Mouse (Mus musculus): ENCODE data around the gene Faap100. TPM values are rescaled to one million over a fixed set of nuclear protein-coding genes. Genes with fewer than 3 reads are reported as not detected.
"Not testable (repeated sequence)": the region's sequence is repeated elsewhere in the genome, so short reads cannot be mapped to it uniquely, and the experiment has no call there.

Faap100 gene
- polyA plus RNA-seq, 1 experiment from 2014 or later: 81.1 TPM

DNA sequence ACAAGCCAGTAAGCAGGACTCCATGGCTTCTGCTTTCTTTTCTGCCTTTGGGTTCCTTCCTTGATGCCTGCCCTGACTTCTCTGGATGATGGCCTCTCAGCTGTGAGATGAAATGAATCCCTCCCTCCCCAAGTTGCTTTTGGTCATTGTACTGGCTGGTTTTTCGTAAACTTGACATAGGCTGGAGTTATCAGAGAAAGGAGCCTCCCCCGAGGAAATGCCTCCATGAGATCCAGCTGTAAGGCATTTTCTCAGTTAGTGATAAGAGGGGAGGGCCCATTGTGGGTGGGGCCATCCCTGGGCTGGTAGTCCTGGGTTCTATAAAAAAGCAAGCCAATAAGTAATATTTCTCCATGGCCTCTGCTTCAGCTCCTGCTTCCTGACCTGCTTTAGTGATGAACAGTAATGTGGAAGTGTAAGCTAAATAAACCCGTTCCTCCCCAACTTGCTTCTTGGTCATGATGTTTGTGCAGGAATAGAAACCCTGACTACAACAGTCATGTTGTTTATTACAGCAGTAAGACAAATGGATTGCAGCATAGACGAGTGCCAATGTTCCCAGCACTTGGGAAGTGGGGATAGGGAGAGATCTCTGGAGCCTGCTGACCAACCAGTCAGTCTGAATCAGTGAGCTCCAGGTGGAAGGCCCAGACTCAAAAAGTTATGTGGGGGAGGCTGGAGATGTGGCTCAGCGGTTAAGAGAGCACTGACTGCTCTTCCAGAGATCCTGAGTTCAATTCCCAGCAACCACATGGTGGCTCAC lies 23.1 kb downstream of the Faap100 start:
- WGBS: 82% methylated on average over 5 of the region's 5 CpGs
- H3K4me1 ChIP-seq (replicated peaks): peaks cover 67% of the 10 kb centered on the region
- H3K36me3 ChIP-seq: no peaks in the 10 kb centered on the region
- no peak for ATAC-seq
- H3K27me3 ChIP-seq: no peaks in the 10 kb centered on the region
- no peaks in the 10 kb centered on the region for H3K9me3 ChIP-seq
- H3K4me2 ChIP-seq (replicated peaks): no peak overlapping the region
- H3K27ac ChIP-seq: no peak overlapping the region
- no peak overlapping the region for H3K9ac ChIP-seq (replicated peaks)
- no peak overlapping the region for H3K4me3 ChIP-seq (replicated peaks)

DNA sequence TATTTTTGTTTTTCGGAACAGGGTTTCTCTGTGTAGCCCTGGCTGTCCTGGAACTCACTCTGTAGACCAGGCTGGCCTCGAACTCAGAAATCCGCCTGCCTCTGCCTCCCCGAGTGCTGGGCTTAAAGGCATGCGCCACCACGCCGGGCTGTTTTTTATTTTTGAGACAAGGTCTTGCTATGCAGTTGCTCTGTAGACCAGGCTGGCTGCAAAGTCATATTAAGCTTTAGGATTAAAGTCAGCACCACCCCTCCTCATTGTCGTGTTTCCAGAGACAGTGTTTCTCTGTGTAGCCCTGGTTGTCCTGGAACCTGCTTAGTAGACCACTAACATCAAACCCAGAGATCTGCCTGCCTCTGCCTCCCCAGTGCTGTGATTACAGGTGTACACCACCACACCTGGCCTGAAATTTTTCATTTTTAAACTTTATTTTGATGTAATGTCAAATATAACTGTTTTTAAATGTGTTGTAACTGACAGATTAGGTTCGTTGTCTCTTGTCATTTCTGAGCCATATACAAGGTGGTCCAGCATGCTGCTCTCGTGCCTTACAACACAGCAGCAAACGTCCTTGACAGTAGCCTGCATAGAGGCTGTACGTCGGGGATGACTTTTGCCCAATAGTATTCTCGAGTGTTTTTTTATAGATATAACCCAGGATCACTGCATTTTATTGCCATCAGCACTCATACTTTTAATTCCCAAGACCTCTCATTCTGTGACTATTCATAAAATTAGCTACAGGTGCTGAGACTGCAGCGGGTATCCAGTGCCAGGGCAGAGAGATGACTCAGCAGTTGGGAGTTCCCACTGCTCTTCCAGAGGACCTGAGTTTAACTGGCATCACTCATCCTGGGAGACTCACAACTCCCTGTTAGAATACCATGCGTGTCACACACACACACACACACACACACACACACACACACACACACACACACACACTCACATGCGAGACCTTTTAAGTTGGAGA lies 24.0 kb downstream of the Faap100 start:
- no peaks in the 10 kb centered on the region for H3K27me3 ChIP-seq
- H3K4me1 ChIP-seq (replicated peaks): peaks cover 63% of the 10 kb centered on the region
- no peak overlapping the region for H3K4me3 ChIP-seq (replicated peaks)
- H3K9ac ChIP-seq (replicated peaks): no peak overlapping the region
- no peak overlapping the region for H3K27ac ChIP-seq
- WGBS: 89% methylated on average over 17 of the region's 17 CpGs
- H3K9me3 ChIP-seq: no peaks in the 10 kb centered on the region
- H3K4me2 ChIP-seq (replicated peaks): no peak overlapping the region
- no peak for ATAC-seq
- H3K36me3 ChIP-seq: no peaks in the 10 kb centered on the region

GRCm38 (mm10) chr11:120353500-120354303 lies 24.9 kb downstream of the Faap100 start:
- Histone ChIP-seq H3K27ac (no peak overlapping the region), H3K9me3 (no peaks in the 10 kb centered on the region), H3K36me3 (no peaks in the 10 kb centered on the region), H3K4me1 (replicated peaks) (peaks cover 62% of the 10 kb centered on the region), H3K27me3 (no peaks in the 10 kb centered on the region), H3K4me3 (replicated peaks) (no peak overlapping the region), H3K4me2 (replicated peaks) (peak overlapping the region; percentile 5; the same call in 1 of the 2 replicates), H3K9ac (replicated peaks) (no peak overlapping the region; the same call in 1 of the 2 replicates)
- WGBS: 22% methylated on average over 26 of the region's 26 CpGs
- no peak for ATAC-seq

- 75% methylated on average over 13 of the region's 13 CpGs for WGBS
- H3K4me3 ChIP-seq (replicated peaks): no peak overlapping the region
- ATAC-seq: no peak
Observed at GRCm38 (mm10) chr11:120352571-120353290, 25.8 kb downstream of the Faap100 start.

GRCm38 (mm10) chr11:120352093-120352350 lies 26.5 kb downstream of the Faap100 start:
- ATAC-seq; H3K9ac ChIP-seq (replicated peaks); H3K4me3 ChIP-seq (replicated peaks); H3K36me3 ChIP-seq; H3K9me3 ChIP-seq; H3K4me2 ChIP-seq (replicated peaks); H3K27me3 ChIP-seq: not testable (repeated sequence)
- Histone ChIP-seq H3K4me1 (replicated peaks) (peaks cover 45% of the 10 kb centered on the region), H3K27ac (peak overlapping the region; percentile 100; the same call in 1 of the 2 replicates)
- WGBS: 93% methylated on average over 5 of the region's 5 CpGs

More at GRCm38 (mm10) chr11:120352571-120353290, 25.8 kb downstream of the Faap100 start:
- Histone ChIP-seq H3K27me3 (no peaks in the 10 kb centered on the region), H3K9me3 (no peaks in the 10 kb centered on the region), H3K4me2 (replicated peaks) (peak overlapping the region; percentile 2; the same call in 1 of the 2 replicates), H3K36me3 (no peaks in the 10 kb centered on the region), H3K9ac (replicated peaks) (peak overlapping the region; percentile 45; the same call in 1 of the 2 replicates), H3K27ac (peak overlapping the region; percentile 100), H3K4me1 (replicated peaks) (peaks cover 52% of the 10 kb centered on the region)

DNA sequence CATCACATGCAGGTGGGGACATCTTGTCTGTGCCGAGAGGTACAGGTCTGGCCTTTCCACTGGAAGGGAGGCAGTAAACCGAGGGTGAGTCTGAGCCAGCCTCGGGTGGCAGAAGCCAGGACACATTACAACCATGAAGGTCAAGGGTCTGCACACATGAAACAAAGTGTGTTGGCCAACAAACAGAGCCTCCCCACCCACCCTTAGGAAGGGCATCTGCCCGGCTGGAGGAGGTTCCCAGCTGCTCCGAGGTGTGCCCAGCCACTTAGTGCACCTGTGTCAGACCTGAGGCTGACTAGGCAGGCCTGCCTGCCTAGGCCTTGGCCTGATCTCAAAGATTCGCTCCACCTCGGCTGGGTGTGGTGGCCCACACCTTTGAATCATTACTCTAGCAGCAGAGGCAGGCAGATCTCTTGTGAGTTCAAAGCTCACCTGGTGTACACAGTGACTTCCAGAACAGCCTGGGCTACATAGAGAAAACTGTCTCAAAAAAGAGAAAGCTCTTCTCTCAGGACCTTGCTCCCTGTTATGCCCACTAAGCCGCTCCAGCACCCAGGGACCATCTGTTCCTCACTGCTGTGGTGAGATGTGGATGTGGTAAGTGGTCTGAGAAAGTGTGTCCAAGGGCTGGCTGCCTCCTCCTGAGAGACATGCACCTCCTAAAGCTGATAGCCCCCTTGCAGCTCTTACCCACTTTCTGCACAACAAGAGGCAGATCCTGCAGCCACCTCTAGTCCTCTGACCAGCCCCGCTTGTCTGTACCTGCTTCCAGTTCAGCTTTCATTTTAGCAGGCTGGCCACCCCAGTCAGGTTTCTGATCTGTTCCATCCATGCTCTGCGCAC lies 27.1 kb downstream of the Faap100 start:
- H3K4me2 ChIP-seq (replicated peaks): peak overlapping the region; percentile 85; the same call in 1 of the 2 replicates
- no peaks in the 10 kb centered on the region for H3K27me3 ChIP-seq
- no peaks in the 10 kb centered on the region for H3K9me3 ChIP-seq
- peaks cover 48% of the 10 kb centered on the region for H3K4me1 ChIP-seq (replicated peaks)
- WGBS: 90% methylated on average over 10 of the region's 10 CpGs
- ATAC-seq: no peak
- peak overlapping the region; percentile 100 for H3K27ac ChIP-seq
- no peak overlapping the region; the same call in 1 of the 2 replicates for H3K9ac ChIP-seq (replicated peaks)
- H3K36me3 ChIP-seq: peaks cover 6% of the 10 kb centered on the region
- no peak overlapping the region for H3K4me3 ChIP-seq (replicated peaks)

DNA sequence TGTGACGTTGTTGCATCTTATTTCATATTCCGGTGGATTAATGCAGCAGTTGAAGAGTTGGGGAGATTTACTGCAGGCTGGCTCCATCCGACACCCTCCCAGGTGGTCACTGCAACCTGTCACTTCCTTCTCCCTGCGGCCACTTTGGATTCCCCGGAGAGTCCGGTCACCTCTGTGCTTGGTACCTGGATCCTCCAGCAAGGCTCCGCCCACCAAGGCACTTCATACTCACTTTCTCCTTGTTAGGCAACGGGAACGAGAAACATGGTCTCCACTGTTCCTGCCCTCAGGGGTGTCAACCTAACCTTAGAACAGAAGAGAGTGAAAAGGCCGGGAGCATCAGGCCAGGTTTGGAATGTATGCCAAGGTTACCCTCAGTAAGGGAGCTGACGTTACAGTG lies 27.9 kb downstream of the Faap100 start:
- Histone ChIP-seq H3K27ac (peak overlapping the region; percentile 100), H3K9me3 (no peaks in the 10 kb centered on the region), H3K4me3 (replicated peaks) (peak overlapping the region; percentile 100), H3K4me2 (replicated peaks) (peak overlapping the region; percentile 85), H3K27me3 (no peaks in the 10 kb centered on the region), H3K36me3 (peaks cover 9% of the 10 kb centered on the region), H3K4me1 (replicated peaks) (peaks cover 48% of the 10 kb centered on the region), H3K9ac (replicated peaks) (peak overlapping the region; percentile 100)
- no peak for ATAC-seq
- WGBS: 18% methylated on average over 11 of the region's 11 CpGs

DNA sequence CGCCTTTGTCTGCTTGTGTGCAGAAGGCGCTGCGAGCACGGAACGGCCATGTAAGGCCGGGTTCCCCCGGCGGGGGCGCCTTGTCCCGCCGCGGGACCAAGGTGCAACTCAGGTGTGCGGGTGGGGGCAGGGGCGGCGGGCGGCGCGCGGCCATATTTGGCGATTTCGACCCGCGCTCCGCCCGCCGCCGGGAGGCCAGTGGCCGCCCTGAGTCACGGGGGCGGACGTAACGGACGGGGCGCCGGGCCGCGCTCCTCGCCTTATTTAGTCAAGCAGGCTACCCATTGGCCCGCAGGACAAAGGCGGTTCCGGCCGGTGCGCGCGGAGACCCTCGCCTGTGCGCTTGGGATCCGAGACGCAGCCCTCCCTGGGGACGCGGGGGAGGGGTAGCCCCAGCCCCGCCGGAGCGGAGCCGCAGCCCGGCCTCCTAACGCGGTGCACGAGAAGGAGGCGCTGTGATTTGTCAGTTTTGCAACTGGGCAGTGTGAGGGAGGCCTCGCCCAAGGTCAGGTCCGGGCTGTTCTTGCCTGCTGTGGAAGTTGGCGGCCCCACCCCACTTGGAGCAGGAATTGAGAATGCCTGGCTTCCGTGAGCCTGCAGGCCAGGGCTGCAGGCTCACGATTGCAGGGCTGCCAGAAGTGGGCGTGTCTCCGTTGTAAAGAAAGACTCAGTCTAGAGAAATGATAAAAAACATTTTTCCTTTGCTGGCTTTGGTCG lies 28.4 kb downstream of the Faap100 start:
- Histone ChIP-seq H3K4me2 (replicated peaks) (peak overlapping the region; percentile 85), H3K36me3 (peaks cover 13% of the 10 kb centered on the region), H3K9me3 (no peaks in the 10 kb centered on the region), H3K27me3 (no peaks in the 10 kb centered on the region), H3K4me3 (replicated peaks) (peak overlapping the region; percentile 100), H3K9ac (replicated peaks) (peak overlapping the region; percentile 100), H3K27ac (peak overlapping the region; percentile 100), H3K4me1 (replicated peaks) (peaks cover 52% of the 10 kb centered on the region)
- peak; percentile 76 for ATAC-seq
- under 1% methylated on average over 65 of the region's 68 CpGs for WGBS

GRCm38 (mm10) chr11:120349371-120349985 lies 29.1 kb downstream of the Faap100 start:
- Histone ChIP-seq H3K36me3 (peaks cover 20% of the 10 kb centered on the region), H3K27me3 (no peaks in the 10 kb centered on the region), H3K9ac (replicated peaks) (peak overlapping the region; percentile 100), H3K4me2 (replicated peaks) (peak overlapping the region; percentile 85), H3K4me3 (replicated peaks) (peak overlapping the region; percentile 100), H3K9me3 (no peaks in the 10 kb centered on the region), H3K27ac (peak overlapping the region; percentile 100), H3K4me1 (replicated peaks) (peaks cover 59% of the 10 kb centered on the region)
- ATAC-seq: peak; percentile 9; the same call in 1 of the 2 replicates
- WGBS: 4% methylated on average over 16 of the region's 16 CpGs
